Mouse (Mus musculus) myocyte (in vitro differentiated cells): Measurements from ENCODE around the gene Rnf183.

ENCODE experiments used
- CEBPB ChIP-seq: IDR thresholded peaks from 2 replicates; pipeline ENCODE4 v1.6.1; 2011; ENCODE audit warnings: mild to moderate bottlenecking, moderate library complexity; ENCODE audit not compliant: poor library complexity, insufficient read depth, severe bottlenecking
- MAX ChIP-seq: IDR thresholded peaks from one replicate; pipeline ENCODE4 v1.6.1; 2011; ENCODE audit warnings: low read depth, mild to moderate bottlenecking, control low read depth
- POLR2A ChIP-seq: IDR thresholded peaks from one replicate; pipeline ENCODE4 v1.6.1; 2011; ENCODE audit warnings: low read depth, mild to moderate bottlenecking, control low read depth, moderate library complexity; ENCODE audit not compliant: insufficient read length
- SRF ChIP-seq: IDR thresholded peaks from one replicate; pipeline ENCODE4 v1.6.1; 2011; ENCODE audit warnings: low read depth; ENCODE audit not compliant: control insufficient read depth, insufficient read length
- TCF12 ChIP-seq: IDR thresholded peaks from one replicate; pipeline ENCODE4 v1.6.1; 2011; ENCODE audit warnings: mild to moderate bottlenecking, control low read depth; ENCODE audit not compliant: poor library complexity, insufficient read depth, severe bottlenecking

GRCm38 (mm10) chr4:62395806-62396205 lies 39.2 kb downstream of the Rnf183 start:
- TF ChIP-seq SRF (no peak), MAX (no peak), CEBPB (no peak), POLR2A (no peak), TCF12 (no peak)
